Mouse (Mus musculus) spleen, adult 12 weeks (tissue): Measurements from ENCODE around the gene Trip10.
A peak's percentile ranks its signal among the peaks of the same experiment; 100 is the strongest.

ENCODE experiments used
- DNase-seq: peaks from one replicate; pipeline ENCODE4 v3.0.0; 2022; ENCODE audit warnings: low spot score

Gene Trip10

DNA sequence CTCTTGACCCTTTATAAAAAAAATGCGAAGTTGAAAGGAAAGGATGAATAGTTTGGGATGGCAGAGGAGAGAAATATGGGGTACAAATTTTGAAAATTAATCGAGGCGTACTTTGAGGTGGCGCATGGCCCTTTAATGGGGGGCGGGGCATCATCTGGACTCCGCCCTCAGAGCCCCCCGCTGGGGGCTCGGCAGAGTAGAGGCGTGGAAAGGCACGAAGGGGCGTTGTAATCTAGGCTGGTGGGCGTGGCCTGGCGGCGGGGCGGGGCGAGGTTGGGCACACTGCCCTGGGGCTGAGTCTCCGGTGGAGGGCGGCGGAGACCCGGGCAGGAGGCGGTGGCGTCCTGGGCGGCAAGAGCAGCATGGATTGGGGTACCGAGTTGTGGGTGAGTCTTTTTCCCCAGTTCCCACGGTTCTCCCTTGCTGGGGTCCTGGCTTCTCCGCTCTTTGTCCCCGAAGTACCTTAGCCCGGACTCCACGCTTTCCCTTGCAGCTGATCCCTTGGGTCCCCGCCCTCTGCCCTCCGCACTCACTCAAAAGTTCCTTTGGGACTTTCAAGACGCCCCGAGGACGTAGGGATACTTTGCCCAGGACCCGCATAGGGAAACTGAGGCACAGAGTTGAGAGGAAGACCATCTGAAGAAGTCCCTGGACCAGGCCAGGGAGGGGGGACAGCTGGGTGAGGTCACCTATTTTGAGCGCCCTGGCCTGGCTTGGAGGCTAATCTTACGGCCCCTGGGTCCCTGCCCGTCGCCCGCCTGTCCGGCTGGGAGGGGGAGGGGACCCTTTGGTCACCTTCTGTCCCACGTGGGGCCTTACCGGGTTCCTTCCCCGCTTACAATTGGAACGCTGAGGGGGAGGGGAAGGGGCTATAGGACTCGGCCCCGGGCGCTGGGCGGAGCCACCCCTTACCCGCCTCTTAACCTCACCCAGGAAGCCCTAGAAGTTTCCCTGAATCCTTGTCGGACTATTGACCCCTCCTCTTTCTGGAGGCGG is at the start of gene Trip10:
TSS of gene Trip10 (plus strand) at position 270 of the 996 bp plus-strand sequence.
- DNase-seq = peak; percentile 87

DNA sequence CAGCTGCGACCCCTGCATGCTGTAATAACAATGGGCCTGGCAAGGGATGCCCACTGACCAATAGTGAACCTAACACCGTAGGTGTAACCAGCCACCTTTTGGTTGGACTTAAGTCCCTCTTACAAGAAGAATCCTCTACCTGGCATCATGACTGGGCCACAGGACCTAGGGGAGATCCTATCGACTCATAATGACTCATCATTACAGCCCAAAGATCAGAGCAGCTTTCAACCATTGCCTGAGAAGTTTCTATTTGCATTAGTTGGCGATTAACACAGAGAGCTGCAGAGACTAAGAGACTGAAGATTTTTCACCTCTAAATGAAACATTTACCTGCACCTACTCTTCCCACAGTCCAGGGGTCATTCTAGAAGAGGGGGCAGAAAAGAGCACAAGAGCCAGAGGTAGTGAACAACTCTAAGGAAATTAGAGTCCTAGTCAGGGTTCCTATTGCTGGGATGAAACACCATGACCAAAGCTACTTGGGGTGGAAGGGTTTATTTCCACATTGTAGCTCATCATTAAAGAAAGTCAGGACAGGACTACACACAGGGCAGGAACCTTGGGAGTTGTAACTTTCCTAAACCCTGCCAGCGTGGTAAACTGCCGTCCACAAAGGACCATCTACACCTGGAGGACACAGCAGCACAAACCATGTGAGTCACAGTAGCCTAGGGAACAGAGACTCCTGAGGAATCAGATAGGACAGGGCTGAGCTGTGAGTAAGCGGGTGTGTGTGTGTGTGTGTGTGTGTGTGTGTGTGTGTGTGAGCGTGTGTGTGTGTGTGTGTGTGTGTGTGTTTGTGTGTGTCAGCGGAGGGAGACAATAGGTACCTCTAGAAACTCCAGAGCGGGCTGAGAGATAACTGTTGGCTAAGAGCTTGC is 47.2 kb upstream of the Trip10 start:
- DNase-seq = no peak

DNA sequence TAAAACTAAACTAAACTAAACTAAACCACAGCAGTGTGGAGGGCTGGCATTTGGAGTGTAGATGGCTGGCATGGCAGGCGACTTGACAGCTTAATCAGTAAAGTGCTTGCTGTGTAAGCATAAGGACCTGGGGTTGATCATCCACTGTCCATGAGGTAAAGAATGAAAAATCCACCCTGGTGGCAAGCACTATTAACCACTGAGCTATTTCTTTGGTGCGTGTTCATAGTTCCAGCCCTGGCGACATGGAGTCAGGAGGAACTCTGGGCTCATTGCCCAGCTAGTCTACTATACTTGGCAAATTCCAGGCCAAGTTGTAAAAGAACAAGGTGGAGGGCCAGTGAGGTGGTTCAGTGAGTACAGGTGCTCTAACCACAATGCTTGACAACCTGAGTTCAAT is 41.3 kb upstream of the Trip10 start:
- DNase-seq = no peak

DNA sequence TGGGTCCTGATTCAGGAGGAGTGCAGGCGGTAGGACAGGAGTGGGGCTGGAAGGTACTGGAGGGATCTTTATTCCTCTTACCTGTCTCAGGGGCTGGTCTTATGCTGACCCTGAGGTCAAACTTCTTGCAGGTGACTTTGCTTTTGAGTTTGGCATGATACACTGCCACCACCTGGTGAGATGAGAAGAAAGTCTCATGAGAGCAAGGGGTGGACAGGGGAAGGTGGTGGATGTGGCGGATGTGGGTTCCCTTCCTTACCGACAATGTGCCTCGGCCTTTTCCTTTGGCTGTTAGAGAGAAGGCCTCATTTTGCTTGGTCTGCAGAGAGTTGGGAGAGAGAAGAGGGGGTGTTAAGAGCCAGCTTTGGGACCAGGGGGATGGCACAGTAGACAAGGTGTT is 39.9 kb upstream of the Trip10 start:
- DNase-seq = no peak

DNA sequence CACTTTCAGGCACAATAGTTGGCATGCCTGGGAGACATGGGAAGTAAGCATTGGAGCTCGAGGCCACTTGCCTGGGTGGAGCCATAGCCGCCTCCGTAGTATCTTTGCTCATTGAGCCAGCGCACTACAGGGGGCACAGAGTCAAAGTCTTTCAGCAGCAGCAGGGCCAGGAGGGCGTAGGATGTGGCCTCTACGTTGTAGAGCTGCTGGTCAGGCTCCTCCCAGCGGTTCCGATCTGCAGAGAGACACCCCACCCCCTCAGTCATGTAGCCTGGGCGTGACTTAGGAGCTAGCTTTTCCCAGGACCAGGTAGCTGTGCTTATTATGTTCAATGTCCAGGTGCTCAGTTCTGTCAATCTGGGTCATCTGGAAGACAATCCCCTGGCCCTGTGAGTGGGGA is 37.8 kb upstream of the Trip10 start:
- no peak for DNase-seq

DNA sequence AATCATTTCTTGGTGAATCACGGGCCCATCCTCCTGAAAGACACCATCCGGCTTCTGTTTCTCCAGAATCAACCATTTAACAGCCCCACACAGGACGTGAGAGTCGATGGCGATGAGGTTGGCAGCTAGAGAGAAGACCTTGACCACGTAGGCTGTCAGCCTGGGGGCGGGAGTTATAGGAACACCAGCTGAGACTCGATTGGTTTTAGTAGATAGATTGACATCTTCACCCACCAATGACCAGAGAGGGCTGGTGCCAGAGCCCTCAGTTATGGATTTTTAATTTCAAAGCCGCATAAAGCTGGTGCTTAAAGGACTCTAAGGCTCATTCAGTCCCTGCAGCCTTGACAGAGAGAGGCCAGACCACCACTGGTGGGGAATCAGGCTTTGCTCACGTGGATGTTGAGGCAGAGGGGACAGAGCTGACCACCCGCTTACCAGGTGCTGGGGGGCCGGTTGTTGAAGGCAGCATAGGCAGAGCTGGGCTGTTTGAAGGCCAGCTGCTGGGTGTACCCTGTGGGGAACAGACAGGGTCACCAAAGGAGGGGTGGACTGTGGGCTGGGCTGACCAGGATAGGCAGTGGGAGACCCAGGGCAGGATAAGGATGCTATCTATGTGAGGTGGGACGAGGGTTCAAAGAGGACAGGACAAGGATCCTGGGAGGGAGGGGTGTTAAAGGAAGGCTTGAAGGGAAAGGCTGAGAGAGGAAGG is 34.4 kb upstream of the Trip10 start:
- DNase-seq = no peak

DNA sequence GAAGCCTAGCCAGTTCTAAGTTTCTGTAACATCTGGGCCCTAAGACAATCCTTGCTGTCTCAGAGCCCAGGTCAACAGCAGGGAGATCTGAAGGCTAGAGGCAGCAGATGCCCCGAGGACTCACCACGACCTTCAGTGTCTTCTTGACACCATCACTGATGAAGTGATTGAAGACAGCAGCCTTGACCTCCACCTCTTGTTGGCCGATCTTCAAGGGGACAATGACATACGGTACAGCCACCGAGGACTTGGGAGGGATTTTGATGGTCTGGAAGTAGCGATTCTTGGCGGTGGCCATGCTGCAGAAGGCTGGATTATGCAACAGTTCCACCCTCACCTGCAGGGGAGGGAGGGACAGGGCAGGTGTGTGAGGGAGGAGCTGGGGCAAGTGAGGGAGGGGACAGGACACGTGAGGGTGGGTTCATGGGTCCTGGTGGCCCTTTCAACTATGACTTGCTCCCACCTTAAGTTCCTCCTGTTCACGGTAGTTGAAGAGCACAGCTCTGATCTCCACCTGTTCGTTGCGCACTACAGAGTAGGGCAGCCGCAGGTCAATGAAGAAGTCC is 30.8 kb upstream of the Trip10 start:
- DNase-seq = no peak

DNA sequence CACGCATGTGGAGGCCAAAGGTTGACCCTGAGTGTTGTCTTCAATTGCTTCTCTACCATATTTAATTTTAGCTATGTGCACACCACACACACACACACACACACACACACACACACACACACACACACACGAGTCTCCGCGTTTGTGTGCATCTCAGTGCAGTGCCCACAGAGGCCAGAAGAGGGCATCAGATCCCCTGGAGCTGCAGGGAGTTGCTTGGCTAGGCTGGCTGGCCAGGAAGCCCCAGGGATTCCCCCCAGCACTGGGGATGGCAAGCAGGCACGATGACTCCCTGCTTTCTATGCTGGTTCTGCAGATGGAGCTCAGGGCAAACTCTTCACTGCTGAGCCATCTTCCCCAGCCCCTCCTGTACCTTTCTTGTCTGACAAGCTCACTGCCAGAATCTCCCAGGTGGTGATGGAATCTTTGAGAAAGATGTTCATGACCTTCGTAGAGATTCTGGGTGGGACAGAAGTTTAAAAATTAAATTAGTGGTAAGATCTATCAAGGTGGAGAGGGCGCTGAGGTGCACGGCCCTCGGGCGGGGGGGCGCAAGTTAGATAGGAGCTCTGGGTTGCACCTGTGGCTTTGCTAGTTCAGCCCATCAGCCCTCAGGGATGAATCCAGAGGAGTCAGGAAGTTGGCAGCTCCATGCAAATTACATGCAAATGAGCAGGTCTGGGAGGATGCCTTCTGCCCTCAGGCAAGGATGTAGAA is 29.9 kb upstream of the Trip10 start:
- DNase-seq = peak; percentile 51

DNA sequence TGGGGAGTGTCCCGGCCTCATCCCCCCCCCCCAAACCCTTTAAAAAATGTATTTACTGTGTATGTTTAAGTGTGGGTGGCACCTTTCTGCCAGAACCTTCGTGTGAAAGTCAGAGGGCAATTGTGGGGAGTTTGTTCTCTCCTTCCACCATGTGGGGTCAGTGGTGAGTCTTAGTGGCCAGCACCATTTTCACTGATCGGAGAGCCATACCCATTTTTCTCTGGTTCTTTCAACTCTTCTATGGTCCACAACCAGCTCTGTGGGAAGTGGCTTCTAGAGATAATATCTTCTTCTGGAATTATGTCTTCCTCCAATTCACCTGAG is 29.4 kb upstream of the Trip10 start:
- no peak for DNase-seq

DNA sequence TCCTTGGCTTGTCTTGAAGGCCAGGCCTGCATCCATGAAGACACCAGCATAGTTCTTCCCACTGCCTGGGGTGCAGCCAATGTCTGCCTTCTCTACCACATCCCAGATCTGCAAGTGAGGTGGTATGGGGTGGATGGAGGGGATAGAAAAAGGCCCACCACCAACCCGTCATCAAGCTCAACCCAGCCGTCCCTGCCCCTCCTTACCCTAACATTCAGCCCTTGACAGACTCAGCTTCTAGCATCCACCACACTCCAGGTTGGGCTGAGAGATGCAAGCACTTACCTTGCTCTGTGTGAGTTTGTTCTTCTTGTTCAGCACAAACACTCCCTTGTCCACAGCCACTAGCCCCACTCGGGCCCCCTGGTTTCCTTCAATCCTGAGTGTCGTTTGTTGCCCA is 27.3 kb upstream of the Trip10 start:
- no peak for DNase-seq

DNA sequence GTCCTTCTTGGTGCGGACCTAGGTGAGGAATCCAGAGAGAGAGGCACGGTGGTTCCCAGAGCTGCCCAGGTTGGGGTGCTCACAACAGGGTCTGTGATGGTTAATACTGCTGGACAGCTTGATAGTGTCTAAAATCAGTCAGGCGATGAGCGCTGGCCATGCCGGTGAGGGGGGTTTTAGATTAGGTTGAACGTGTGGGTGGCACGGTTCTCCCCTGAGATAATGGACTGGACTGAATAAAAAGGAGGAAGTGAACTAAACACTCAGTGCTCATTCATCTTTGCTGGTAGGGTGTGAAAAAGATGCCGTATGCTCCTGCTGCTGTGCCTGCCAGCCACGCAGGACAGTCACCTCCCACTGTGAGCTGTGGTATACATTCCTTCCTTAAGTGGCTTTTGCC is 25.9 kb upstream of the Trip10 start:
- DNase-seq = no peak

DNA sequence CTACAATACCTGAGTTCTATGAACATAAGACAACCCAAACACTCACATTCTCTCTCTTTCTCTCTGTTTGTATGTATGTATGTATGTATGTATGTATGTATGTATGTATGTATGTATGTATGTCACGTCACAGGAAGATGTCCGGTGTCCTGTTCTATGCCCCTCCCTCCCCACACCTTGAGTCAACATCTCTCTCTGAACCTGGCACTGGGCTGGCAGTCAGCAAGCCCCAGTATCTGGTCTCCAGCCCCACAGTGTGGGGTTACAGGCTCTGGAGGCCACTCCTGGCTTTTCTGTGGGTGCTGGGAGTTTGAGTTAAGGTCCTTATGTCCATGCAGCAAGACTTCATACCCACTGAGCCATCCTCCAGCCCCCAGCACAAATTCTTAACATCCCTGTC is 21.8 kb upstream of the Trip10 start:
- DNase-seq = no peak

DNA sequence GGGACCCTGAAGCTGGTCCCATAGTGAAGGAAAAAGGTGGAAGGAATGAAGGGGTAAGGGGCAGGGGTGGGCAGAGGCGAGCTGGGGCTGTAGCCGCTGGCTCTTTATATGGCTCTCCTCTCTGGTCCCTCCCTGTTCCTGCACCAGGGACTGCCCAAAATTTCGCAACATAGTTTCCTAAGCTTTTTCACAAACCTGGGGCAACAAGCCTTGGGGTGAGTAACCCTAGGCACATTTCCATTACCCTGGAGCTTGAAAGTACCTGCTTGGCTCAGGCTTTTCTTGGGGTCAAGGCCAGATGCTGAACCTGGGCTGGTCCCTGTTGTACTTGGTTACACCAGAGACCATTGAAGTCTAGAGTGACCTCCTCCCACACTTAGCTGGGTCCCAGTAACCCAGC is 21.2 kb upstream of the Trip10 start, which contains the start of gene C3:
TSS of gene C3 (minus strand) at position 123 of the 400 bp plus-strand sequence.
- no peak for DNase-seq

DNA sequence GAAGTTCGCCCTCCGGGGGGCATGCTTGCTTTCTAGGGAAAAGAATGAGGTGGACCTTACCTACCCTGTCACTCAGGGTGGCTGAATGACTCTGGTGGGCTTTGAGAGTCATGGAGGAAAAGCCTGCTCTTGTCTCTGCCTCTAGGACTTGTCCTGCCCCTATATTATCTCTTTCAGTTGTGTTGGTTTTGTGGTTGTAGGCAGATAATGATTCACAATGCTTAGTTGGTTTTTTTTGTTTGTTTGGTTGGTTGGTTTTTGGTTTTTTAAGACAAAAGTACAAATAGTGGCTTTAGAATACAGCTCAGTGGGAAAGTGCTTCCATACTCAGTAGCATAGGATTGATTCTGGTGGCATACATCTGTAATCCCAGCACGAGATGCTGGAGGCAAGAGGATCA is 20.4 kb upstream of the Trip10 start:
- DNase-seq = no peak

DNA sequence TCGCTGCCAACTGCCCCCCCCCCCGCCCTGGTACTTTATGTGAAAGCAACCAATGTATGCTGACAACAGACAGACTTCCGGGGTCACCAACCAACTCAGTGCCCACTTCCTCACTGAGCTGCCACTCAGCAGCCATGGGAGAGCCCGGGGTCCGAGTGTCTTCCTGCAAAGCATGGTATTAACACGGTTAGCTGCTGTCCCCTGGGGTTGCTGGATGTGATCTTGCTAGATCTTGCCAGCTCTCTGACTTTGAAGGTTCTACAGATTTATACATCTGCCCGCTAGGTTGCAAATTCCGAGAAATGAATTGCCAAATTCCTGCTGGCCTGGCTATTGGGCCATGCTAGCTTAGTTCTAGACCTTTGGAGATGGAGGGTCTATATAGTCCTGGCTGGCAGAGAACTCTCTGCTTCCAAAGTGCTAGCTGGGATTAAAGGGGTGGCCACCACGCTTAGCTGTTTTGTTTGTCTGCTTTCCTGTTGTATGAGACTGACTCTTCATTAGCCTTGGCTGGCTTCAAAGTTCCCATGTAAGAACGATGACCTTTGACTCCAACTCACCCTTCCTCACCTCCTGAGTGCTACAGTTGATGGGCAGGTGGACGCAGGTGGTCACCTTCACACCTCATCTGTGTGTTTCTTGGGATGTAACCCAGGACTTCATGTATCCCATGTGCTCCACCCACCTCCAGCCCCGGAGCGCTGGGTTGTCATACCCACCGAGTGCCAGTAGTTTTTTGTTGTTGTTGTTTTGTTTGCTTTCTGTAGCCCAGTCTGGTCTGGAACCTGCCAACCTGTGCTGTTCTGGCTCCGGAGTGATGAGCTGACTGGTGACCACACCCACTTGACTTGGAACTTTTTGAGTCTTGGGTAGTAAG is 19.2 kb upstream of the Trip10 start:
- no peak for DNase-seq

DNA sequence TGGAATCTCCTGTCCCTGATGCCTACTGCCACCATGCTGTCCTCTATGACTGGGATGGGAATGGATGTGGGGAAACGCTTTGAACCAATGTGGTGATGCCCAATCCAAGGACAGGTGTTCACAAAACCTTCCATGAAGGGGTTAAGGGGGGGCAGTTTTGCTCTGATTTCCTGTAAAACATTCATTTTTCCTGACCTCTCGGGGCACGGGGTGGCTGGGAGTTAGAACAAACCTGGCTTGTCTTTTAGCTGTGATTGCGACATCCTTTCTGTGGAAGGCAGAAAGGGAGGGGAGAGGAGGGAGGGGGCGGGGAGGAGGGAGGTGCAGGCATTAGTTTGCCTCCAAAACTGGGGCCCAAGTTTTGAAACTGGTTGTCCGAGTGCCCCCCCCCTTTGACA is 18.5 kb upstream of the Trip10 start:
- no peak for DNase-seq

DNA sequence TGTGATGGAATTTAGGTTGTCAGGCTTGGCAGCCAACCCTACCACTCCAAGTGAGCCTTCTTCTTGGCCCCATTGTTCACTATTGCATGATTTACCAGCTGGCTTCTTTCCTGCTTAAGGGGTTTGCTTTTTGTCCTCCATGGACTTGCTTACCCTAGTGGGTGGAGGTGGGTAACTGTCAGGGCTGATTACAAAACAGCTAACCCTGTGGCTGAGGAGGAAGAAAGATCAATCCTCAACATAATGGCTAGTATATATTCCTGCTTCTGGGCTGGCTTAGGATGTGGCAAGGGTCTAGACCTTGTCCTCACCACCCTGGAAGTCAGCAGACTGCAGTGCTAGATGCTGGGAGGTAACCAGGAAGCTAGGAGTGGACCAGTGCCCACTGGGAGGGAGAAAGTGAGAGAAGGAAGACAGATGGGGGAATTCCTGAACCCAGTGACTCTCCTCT is 17.9 kb upstream of the Trip10 start:
- DNase-seq = no peak

DNA sequence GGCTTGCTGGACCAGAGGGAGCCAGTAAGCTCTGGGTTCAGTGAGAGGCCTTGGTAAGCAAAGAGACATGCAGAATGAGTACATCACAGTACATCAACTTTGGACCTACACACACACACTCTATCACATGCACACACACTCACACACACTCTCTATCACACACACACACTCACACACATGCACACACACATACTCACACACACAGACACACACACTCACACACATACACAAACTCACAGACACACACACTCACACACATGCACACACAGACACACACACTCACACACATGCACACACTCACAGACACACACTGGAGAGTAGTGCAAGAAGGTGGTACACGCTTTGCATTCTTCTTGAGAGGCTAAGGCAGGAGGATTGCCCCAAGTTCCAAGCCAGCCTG is 17.1 kb upstream of the Trip10 start:
- DNase-seq = no peak

DNA sequence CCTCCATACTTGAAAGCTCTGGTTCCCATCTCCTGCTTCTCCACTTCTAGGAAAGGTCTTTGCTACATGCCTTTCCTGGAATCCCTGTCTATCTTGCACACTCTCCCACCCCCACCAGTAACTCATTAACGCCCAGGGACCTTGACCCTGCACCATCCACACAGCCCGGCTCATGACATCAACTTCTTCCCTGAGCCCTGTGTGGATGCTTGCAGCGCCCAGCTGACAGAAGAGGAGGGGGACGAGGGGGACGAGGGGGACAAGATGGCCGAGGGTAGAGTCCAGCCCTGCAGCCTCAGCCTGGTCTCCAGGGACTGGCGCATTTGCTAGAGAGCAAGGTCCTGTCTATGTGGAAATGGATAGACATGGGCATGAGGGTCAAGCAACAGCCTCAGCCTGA is 16.2 kb upstream of the Trip10 start:
- no peak for DNase-seq

DNA sequence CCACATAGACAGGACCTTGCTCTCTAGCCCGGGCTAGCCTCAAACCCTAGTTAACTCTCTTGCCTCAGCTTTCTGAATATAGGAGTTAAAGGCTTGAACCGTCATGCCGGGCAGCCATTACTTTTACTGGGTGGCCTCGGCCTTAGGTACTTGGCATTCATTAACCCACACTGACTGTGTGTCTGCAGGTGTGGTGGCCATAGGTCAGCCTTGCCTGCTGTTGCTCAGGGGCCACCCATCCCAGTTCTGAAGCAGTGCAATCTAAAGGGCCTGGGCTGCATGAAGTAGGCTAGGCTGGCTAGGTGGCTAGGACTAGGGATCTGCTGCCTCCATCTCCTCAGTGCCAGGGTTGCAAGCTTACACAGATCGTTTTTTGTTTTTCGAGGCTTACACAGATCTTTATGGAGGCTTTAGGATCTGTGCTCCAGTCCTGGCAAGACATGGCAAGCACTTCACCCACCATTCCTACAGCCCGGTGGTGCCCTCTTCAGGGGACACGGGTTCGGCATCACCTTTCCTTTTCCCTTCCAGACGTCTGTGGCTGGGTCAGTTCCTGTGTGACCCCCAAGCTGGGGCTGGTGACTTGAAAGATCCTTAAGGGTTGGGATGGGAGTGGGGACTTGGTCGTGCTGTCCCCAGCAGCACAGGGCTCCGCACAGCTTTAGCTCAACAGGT is 14.9 kb upstream of the Trip10 start:
- no peak for DNase-seq
